Mouse (Mus musculus) small intestine, adult 2 months (tissue): Measurements from ENCODE around the gene Ggt1.

Experiments
- CTCF ChIP-seq: fragments of 200-500 bp; IDR thresholded peaks from 2 replicates; pipeline ENCODE4 v1.5.1; 2012; ENCODE audit warnings: low read depth, mild to moderate bottlenecking, control low read depth, inconsistent platforms, low read length, moderate library complexity, mixed read lengths; ENCODE audit not compliant: insufficient replicate concordance, insufficient read length; ENCODE audit errors: extremely low read depth
- POLR2A ChIP-seq: fragments of 200-500 bp; IDR thresholded peaks from 2 replicates; pipeline ENCODE4 v1.6.1; 2012; ENCODE audit warnings: low read depth, mild to moderate bottlenecking, control low read depth, inconsistent platforms, low read length, moderate library complexity

GRCm38 (mm10) chr10:75625920-75626319 is 64.5 kb downstream of the Ggt1 start:
- no peak for TF ChIP-seq POLR2A
- no peak for TF ChIP-seq CTCF
